Mouse (Mus musculus): Measurements from ENCODE around the gene Tspan4.

GRCm38 (mm10) chr7:141438201-141438968, 36.7 kb upstream of the Tspan4 start:
- TF ChIP-seq CTCF (IDR thresholded peaks at IDR 0.05; ENCODE audit: extremely low read depth, insufficient read depth, insufficient read length, insufficient replicate concordance) (no peak), POLR2A (IDR thresholded peaks at IDR 0.05; ENCODE audit: low read depth, low read length) (no peak)
